Mouse (Mus musculus) R1 (cell line): ENCODE measurements at regions not wholly inside any gene's neighbourhood (a gene's known extent, or its start where the extent isn't known, plus 50 kb on each side); places are given as distances from the start of the nearest gene placed in this dataset.

Experiments
- DNase-seq: peaks from one replicate; pipeline ENCODE4 v3.0.0-alpha.2; 2018; ENCODE audit warnings: low read depth, low spot score

- DNase-seq = no peak
Measured at GRCm38 (mm10) chr7:69837379-69837778, 529.2 kb downstream of the Nr2f2 start.

DNA sequence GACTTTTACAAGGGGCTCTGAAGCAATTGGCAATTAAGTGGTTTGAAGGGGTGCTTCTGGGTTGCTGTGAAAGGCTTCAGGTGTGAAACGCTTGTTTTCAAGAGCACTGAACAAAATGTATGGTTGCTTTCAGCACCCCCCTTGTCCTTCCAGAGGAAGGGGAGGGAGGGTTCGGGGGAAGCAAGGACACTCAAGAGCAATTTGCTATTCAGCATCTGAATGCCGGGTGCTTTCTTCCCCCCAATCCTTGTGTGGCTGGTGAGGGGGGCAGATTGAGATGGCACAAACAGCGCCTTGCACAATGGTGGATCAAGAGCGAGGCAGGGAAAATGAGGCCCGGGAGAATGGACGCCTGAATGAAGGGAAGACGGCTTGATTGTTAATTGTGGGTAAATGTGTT lies 539.3 kb downstream of the Nr2f2 start:
- no peak for DNase-seq

DNA sequence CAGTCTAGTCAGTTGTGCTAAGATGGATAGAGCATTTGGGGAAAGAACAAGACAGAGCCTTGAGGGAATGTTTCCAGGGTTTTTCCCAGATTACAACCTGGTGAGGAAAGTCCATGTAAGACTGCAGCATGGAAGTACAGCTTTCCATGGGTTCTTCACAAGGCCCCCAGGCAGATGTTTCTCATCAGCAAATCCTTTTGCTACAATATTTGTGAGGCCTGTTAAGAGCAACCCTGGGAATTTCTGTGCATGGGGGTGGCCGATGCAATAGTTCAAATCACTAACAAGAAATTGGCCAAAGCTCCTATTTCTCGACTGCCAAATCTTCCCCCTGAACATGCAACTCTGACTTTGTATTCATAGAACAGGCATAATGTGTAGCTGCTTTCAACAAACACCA lies 546.0 kb downstream of the Nr2f2 start:
- DNase-seq = no peak

DNA sequence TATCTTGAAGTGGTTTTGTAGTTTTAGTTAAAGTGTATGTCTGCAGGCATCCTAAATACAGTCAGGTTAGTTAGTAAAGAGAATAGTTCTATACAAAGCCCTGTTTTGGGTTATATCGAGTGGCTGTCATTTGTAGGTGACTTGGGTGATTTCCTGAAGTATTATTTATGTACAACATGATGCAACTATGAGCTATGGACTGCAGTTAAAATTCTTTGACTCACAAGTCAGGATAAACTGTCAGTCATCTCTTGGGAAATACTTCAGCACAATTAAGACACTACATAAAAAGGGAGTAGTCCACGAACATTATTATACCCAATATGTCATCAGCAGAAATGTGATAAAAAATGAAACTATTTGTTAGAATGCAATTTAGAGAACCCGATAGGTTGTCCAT lies 554.2 kb downstream of the Nr2f2 start:
- DNase-seq = no peak

DNA sequence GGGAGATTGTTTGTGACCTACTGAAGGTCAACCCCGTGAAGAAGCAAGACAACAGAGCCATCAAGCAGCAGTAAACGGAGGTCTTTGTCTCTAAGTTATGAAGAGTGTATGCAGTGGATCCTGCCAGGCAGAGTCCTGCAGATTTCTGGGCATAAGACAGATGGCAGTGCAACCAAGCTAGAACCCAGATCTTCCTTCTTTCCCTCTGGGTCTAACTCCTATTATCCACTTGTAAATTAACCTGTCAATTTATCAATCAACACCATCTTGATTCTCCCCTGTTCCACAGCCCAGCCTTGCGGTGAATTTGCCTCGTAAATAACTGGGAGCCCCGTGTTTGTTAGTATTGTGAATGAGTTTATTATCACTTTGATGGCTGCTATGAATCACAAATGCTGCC lies 555.7 kb downstream of the Nr2f2 start:
- no peak for DNase-seq

GRCm38 (mm10) chr7:69807220-69807619 lies 559.3 kb downstream of the Nr2f2 start:
- DNase-seq = no peak

DNA sequence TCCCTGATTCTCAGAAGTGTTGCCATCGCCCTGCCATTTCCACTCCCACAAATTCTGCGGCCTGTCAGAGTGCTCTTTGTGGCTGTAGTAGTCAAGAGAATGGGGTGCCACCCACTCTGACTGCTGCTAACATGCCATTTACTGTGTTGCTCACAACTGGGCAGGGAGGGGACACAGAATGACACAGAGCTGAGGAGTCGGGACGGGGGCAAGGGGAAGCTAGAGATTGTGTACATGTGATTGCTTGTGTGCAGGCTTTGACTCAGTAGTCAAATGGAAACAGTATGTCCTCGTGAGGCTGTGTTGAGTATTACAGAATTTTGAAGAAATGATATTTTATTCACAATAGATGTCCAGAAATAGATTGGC lies 595.6 kb downstream of the Nr2f2 start:
- DNase-seq = no peak

- peak; percentile 1 for DNase-seq
Measured at GRCm38 (mm10) chr7:69770313-69770979, 596.1 kb downstream of the Nr2f2 start.

GRCm38 (mm10) chr7:69766451-69766850 lies 600.1 kb downstream of the Nr2f2 start:
- DNase-seq = peak; percentile 5

GRCm38 (mm10) chr7:69740495-69740894 lies 626.0 kb downstream of the Nr2f2 start:
- no peak for DNase-seq

DNA sequence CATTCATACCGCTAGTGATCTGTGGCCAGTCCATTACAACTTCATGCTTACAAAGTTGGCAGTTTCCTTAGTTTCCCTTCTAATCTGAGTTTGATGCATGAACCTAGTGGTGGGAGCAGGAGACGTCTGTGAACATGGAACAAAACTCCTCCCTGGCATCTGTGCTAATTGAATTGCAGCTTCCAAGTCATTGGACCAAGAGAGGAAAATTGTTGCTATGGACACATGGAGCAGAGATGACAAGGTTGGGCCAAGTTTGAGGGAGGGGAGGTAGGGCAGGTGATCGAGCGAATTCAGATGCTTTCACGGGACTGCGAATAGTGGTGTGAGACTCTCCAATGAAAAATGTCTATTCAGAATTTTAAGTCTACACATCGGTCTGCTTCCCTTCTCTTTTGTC lies 627.5 kb downstream of the Nr2f2 start:
- no peak for DNase-seq

DNA sequence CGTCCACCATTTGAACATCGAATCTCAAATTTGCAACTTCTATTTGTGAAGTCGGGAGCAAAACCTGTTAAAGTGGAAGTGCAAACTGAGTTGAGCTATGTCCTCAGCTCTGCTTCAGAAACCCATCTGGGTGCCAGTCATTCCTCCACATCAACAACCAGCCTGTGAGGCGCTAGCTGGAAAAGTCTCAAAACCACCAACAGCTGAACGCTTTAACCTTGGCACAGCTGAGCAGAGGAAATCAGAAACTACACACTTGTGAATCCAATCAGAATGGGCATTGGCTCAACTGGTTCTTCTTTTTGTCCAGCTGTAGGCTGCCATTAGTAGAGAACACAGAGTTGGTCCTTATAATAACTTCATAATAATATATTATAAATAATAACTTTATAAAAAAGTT lies 651.5 kb downstream of the Nr2f2 start:
- no peak for DNase-seq

DNA sequence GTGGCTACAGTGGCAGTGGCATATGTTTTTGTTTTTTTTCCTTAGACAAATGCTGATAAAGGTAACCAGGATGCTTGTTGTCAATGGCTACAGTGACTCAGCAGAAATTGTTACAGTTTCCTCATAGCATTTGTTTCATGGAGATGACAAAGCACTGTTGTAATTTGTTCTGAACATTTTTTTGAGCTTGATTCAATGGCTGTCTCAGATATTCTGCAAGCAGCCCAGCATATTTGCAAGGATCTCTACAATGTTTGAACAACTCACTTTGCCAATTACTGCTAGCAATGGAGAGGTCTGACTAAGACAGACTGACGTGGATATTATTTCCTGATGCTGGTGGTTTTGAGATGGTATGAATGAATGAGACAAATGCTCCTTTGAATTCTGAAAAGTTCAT lies 696.3 kb downstream of the Nr2f2 start:
- DNase-seq = no peak

GRCm38 (mm10) chr7:69655583-69655982 lies 711.0 kb downstream of the Nr2f2 start:
- no peak for DNase-seq

DNA sequence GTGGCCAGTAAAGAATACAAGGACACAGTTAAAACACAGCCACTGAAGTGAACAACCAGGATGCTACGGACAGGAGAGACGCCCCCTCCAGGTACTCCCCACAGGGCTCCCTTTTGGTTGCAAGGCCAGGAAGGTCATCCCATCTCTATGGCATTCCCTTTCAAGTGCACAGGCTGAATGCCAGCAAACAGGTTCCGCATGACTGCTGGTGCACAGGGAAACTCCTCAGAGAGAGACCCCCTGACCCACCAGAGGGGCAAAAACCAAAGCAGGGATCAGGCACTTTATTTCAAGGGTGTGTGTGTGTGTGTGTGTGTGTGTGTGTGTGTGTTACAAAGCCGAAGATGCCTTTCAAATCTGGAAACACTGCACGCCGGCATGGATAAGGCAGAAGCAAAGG lies 721.1 kb downstream of the Nr2f2 start:
- DNase-seq = no peak

GRCm38 (mm10) chr7:69641652-69642051 lies 724.9 kb downstream of the Nr2f2 start:
- peak; percentile 6 for DNase-seq

- no peak for DNase-seq
Measured at GRCm38 (mm10) chr7:69599866-69600265, 766.7 kb downstream of the Nr2f2 start.

- no peak for DNase-seq
Measured at GRCm38 (mm10) chr7:69585716-69586115, 780.8 kb downstream of the Nr2f2 start.

DNA sequence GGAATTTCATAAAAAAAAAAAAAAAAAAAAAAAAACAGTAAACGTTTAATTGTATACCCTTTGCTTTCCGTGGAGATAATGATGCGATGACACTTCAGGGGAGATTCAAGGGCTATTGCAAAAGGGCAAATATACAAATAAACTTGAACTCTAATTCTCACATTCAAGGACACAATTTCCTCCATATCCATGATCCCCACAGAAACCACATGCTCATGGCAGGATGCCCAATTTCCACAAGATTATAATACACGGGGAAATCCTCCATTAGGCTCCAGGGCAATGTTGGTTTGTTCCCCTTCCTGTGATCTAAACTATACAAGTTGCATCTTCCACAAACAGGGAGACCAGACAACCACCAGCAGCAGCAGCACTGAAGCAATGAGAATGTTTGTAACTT lies 781.4 kb downstream of the Nr2f2 start:
- no peak for DNase-seq

- DNase-seq = no peak
Measured at GRCm38 (mm10) chr7:69584516-69584915, 782.0 kb downstream of the Nr2f2 start.

DNA sequence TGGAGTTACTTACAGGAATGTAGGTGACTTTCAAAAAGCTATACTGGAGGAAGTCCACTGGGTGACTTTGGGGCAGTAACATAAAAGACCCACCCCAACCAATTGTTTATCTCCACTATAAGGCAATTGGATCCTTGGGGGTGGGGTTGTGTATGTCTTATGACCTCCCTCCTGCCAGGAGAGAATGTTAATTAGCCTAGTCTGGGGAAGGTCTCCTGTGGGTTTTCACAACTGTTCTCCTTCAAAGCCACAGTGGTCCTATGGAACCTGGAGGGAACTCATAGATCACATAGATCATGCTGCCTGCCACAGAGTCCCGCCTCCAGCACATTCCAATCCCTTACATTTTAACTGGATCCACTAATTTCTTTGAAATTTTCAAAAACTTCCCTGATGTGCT lies 782.6 kb downstream of the Nr2f2 start:
- DNase-seq = peak; percentile 49

GRCm38 (mm10) chr7:69581668-69582067 lies 784.9 kb downstream of the Nr2f2 start:
- DNase-seq = no peak

DNA sequence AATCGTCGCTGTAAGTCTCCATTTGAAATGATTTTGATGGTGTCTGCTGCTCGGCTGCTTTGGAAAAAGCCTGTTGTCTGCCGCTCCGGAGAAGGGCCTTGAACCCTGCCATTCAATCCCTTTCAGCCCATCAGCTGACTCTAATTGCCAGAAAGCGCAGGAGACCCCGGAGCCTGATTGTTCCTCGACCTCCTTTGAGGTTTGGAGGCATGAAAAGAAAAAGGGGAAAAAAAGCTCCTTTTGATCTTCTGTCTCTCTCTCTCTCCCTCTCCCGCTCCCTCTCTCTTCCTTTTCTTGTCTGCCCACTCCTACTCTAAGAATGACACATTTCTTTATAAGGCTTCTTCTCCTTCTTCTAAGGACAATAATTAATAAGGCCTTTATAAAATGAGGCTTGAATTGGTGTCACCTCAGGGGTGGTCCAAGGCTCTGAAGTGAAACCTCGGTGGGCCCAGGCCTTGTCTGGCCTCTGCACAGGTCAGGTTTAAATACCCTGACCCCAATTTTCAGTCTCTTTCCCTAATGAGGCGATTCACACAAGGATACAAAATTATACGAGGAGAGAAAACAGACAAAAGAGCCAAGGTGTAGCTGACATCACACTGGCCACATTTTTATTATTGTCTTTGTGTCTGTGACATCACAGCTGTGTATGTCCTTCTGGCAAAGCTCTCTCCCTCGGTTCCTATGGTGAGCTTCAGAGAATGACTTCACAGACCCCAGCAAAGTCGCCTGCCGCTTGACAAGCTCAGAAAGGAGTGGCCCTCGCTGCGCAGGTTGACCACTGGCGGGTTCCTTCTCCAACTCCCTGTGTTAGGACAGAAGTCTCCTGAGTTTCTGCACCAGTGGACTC lies 787.4 kb downstream of the Nr2f2 start:
- no peak for DNase-seq
